Mouse (Mus musculus) heart, embryonic 12.5 days (tissue): ENCODE measurements around the gene Mettl21c. TPM values are rescaled to one million over a fixed set of nuclear protein-coding genes. Genes with fewer than 3 reads are reported as not detected.

Experiments used
- ATAC-seq: fragments of 200-750 bp; cut with Nextera tagmentation; 2 replicates; pipeline ENCODE4 v1.8.0; 2017; ENCODE audit warnings: moderate TSS enrichment, moderate library complexity; ENCODE audit not compliant: insufficient number of reproducible peaks, low FRiP score
- H3K27ac ChIP-seq: fragments of 300-500 bp; sonication (generic); 2 replicates; pipeline ENCODE4 v1.5.1; 2016; ENCODE audit warnings: mild to moderate bottlenecking, moderate library complexity; ENCODE audit not compliant: poor library complexity, severe bottlenecking
- H3K27me3 ChIP-seq: fragments of 300-500 bp; sonication (generic); replicated peaks from 2 replicates; pipeline ENCODE4 v1.6.1; 2016; ENCODE audit warnings: mild to moderate bottlenecking, moderate library complexity
- H3K36me3 ChIP-seq: fragments of 300-500 bp; sonication (generic); 2 replicates; pipeline ENCODE4 v1.6.1; 2016; ENCODE audit warnings: mild to moderate bottlenecking, moderate library complexity
- H3K4me1 ChIP-seq: fragments of 300-500 bp; sonication (generic); replicated peaks from 2 replicates; pipeline ENCODE4 v1.6.1; 2016; ENCODE audit warnings: mild to moderate bottlenecking
- H3K4me2 ChIP-seq: fragments of 300-500 bp; sonication (generic); 2 replicates; pipeline ENCODE4 v1.6.1; 2016; ENCODE audit warnings: mild to moderate bottlenecking, moderate library complexity
- H3K4me3 ChIP-seq: fragments of 300-500 bp; sonication (generic); 2 replicates; pipeline ENCODE4 v1.5.1; 2016; ENCODE audit warnings: mild to moderate bottlenecking
- H3K9ac ChIP-seq: fragments of 300-500 bp; sonication (generic); 2 replicates; pipeline ENCODE4 v1.6.1; 2016; ENCODE audit warnings: mild to moderate bottlenecking, moderate library complexity
- H3K9me3 ChIP-seq: fragments of 300-500 bp; sonication (generic); replicated peaks from 2 replicates; pipeline ENCODE4 v1.6.1; 2016; ENCODE audit warnings: mild to moderate bottlenecking, moderate library complexity
- WGBS: fragments of 180-500 bp; shearing (Covaris S2); methylation state at CpG from one replicate; pipeline ENCODE4 v1.1.7; 2016; 5-methylcytosine and 5-hydroxymethylcytosine counted together
- polyA plus RNA-seq: library from polyadenylated mRNA; unstranded; fragments of >200 nt; fragmentation: Nextera tagmentation; extraction: Ambion mirVana; gene quantifications from 2 replicates; pipeline ENCODE4 v1.2.1, GENCODE M21; 2016

Mettl21c gene
- polyA plus RNA-seq, 1 experiment from 2014 or later, result 0.43 TPM

DNA sequence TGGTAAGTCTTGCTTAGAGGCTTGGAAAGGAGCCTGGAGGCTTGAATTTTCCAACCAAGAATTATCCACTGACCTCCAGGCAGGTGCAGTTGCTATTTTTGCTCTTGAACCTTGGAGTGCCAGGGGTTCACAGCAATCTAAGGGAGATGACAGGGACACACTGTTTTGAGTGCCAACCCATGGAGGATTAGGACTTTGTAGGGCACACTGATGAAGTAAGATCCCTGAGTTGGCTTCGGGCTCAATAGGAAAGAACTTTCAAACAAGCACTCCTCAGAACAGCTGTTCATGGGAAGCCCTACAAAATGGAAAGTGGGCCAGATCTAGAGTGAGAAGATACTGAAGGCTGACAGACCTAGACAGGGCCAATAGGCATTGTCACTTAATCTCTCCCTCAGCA lies 2.8 kb upstream of the Mettl21c start:
- Histone ChIP-seq H3K4me2 (no peak overlapping the region), H3K27ac (no peak overlapping the region), H3K27me3 (no peaks in the 10 kb centered on the region), H3K9me3 (no peaks in the 10 kb centered on the region), H3K4me1 (no peaks in the 10 kb centered on the region), H3K36me3 (no peaks in the 10 kb centered on the region), H3K4me3 (no peak overlapping the region), H3K9ac (no peak overlapping the region)
- WGBS, result 88% methylated on average over 1 of the region's 1 CpGs
- no peak for ATAC-seq

- 73% methylated on average over 2 of the region's 2 CpGs for WGBS
- no peaks in the 10 kb centered on the region for H3K27me3 ChIP-seq
- ATAC-seq, result no peak
Observed at GRCm38 (mm10) chr1:44015556-44015955, 4.3 kb downstream of the Mettl21c start.

DNA sequence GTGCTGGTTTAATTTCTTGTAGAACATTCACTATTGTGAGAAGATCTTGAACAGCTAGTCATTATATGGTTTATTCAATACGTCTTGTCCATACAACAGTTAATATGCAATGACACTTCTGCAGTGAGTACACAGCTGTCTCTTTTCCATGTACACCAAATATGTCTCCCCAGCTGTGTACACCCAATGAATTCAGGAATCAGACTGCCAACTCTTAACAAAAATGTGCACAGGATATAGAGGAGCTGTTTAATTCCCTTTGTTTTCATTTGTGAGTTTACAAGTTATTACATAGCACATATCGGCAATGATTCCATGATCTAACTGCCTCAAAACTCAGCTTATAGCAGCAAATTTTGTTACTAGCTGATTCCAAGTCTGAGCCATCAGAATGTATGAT lies 15.3 kb downstream of the Mettl21c start:
- no peak overlapping the region for H3K4me2 ChIP-seq
- ATAC-seq, result no peak
- no peaks in the 10 kb centered on the region for H3K27me3 ChIP-seq
- WGBS, result 95% methylated on average over 2 of the region's 2 CpGs
- H3K27ac ChIP-seq, result no peak overlapping the region
- H3K4me1 ChIP-seq, result no peaks in the 10 kb centered on the region
- H3K4me3 ChIP-seq, result no peak overlapping the region
- peaks cover 43% of the 10 kb centered on the region for H3K36me3 ChIP-seq
- no peaks in the 10 kb centered on the region for H3K9me3 ChIP-seq
- H3K9ac ChIP-seq, result no peak overlapping the region

More at GRCm38 (mm10) chr1:44015556-44015955, 4.3 kb downstream of the Mettl21c start:
- H3K9ac ChIP-seq, result no peak overlapping the region
- H3K36me3 ChIP-seq, result no peaks in the 10 kb centered on the region
- no peak overlapping the region for H3K4me3 ChIP-seq
- H3K4me2 ChIP-seq, result no peak overlapping the region
- no peak overlapping the region for H3K27ac ChIP-seq
- no peaks in the 10 kb centered on the region for H3K4me1 ChIP-seq
- H3K9me3 ChIP-seq, result no peaks in the 10 kb centered on the region

DNA sequence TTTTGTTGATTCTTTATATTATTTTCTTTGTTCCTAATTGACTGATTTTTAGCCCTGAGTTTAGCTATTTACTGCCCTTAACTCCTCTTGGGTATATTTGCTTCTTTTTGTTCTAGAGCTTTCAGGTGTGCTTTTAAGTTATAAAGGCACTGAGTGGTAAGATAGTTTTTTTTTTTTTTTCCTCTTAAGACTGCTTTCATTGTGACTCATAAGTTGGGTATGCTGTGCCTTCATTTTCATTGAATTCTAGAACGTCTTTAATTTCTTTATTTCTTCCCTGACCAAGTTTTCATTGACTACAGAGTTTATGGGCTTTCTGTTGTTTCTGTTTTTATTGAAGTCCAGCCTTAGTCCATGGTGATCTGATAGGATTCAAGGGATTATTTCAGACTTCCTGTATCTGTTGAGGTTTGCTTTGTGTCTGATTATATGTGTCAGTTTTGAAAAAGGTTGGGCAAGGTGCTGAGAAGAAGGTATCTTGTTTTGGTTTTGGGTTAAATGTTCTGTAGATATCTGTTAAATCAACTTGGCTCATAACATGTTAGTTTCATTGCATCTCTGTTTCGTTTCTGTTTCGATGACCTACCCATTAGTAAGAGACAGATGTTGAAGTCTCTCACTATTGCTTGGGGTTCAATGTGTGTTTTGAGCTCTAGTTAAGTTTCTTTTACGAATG lies 22.8 kb downstream of the Mettl21c start:
- no peak overlapping the region for H3K9ac ChIP-seq
- H3K4me1 ChIP-seq, result no peaks in the 10 kb centered on the region
- 93% methylated on average over 4 of the region's 4 CpGs for WGBS
- H3K27ac ChIP-seq, result no peak overlapping the region
- peaks cover 52% of the 10 kb centered on the region for H3K36me3 ChIP-seq
- ATAC-seq, result no peak
- H3K27me3 ChIP-seq, result no peaks in the 10 kb centered on the region
- no peak overlapping the region for H3K4me2 ChIP-seq
- H3K9me3 ChIP-seq, result no peaks in the 10 kb centered on the region
- no peak overlapping the region for H3K4me3 ChIP-seq

DNA sequence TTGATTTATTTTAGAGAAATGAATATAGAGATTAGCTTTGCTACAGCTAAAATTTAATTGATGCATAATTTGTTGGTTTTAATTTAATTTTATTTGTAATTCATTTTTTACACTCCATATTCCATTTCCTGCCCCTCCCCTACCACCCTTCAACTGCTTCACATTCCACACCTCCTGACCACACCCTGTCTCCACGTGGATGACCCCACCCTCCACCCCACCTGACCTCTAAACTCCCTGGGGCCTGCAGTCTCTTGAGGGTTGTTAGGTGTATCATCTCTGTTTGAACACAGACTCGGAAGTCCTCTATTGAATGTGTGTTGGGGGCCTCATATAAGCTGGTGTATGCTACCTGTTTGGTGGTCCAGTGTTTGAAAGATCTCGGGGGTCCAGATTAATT lies 48.7 kb downstream of the Mettl21c start:
- H3K27ac ChIP-seq, result no peak overlapping the region
- H3K9me3 ChIP-seq, result no peaks in the 10 kb centered on the region
- no peak overlapping the region for H3K4me2 ChIP-seq
- no peak overlapping the region for H3K9ac ChIP-seq
- WGBS, result 69% methylated on average over 3 of the region's 3 CpGs
- ATAC-seq, result no peak
- no peak overlapping the region for H3K4me3 ChIP-seq
- H3K27me3 ChIP-seq, result no peaks in the 10 kb centered on the region
- H3K36me3 ChIP-seq, result peaks cover 41% of the 10 kb centered on the region
- no peaks in the 10 kb centered on the region for H3K4me1 ChIP-seq

DNA sequence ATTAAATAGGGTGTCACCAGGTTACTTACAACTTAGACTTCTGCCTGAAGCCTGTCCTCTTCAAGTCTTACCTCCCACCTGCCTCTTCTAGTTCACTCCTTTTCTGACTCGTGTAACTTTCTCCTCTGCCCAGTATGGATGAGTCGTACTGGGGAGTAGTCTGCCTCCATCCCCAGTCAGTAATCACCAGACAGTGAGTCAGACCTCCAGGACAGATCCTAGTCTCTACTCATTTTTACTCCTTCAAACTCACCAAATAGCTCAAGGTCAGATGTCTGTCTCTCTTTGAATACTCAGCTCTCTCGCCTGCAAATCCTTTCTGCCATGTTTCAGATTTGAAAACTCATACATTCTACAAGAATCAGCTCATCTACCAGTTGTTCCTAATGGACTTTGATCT lies 50.5 kb downstream of the Mettl21c start:
- Histone ChIP-seq H3K27ac (no peak overlapping the region), H3K36me3 (peaks cover 49% of the 10 kb centered on the region), H3K4me2 (no peak overlapping the region), H3K9me3 (no peaks in the 10 kb centered on the region), H3K4me3 (no peak overlapping the region), H3K27me3 (no peaks in the 10 kb centered on the region), H3K4me1 (no peaks in the 10 kb centered on the region), H3K9ac (no peak overlapping the region)
- ATAC-seq, result no peak
- WGBS, result 74% methylated on average over 3 of the region's 3 CpGs

DNA sequence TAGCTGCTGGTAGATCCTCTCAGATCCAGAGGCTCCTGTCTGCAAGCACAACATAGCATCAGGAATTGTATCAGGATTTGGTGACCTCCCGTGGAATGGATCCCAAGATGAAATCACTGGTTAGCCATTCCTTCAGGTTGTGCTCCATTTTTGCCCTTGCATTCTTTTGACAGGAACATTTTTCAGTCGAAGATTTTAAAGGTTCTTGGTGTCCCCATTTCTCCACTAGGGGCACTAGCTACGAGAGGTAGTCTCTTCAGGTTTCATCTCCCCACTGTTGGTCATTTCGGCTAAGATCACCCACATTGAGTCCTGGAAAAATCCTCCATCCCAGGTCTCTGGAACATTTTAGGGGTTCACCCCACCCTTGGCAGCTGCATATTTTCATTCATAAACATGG lies 53.1 kb downstream of the Mettl21c start:
- Histone ChIP-seq H3K9ac (no peak overlapping the region), H3K4me1 (no peaks in the 10 kb centered on the region), H3K27me3 (no peaks in the 10 kb centered on the region), H3K4me2 (no peak overlapping the region), H3K27ac (no peak overlapping the region), H3K4me3 (no peak overlapping the region), H3K9me3 (no peaks in the 10 kb centered on the region), H3K36me3 (peaks cover 44% of the 10 kb centered on the region)
- ATAC-seq, result no peak
- WGBS, result 83% methylated on average over 4 of the region's 4 CpGs

DNA sequence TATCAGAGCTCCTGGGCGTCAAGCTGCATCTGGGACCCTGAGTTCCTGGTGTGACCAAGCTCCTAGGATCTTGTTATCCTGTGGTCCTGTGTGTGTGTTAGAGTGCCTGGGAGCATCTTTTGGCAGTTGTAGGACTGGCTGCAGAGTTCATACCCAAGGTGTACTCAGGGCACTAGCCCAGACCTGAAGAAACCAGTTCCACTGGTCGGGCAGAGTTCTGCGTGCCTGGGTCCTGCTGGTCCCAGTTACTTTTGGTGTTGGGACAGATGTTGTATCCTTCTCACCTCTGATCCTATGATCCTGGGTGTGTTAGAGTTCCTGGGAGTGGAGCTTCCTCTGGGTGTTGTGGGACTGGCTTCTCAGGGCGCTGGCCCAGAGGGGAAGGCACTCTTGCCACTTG lies 55.5 kb downstream of the Mettl21c start:
- Histone ChIP-seq H3K4me1 (no peaks in the 10 kb centered on the region), H3K36me3 (peaks cover 40% of the 10 kb centered on the region), H3K9me3 (no peaks in the 10 kb centered on the region), H3K4me3 (no peak overlapping the region), H3K27me3 (no peaks in the 10 kb centered on the region), H3K4me2 (no peak overlapping the region), H3K27ac (no peak overlapping the region), H3K9ac (no peak overlapping the region)
- 96% methylated on average over 4 of the region's 4 CpGs for WGBS
- ATAC-seq, result no peak

Other genes with a start within 250 kb of the Mettl21c start
- gene Uxs1, start 192.2 kb downstream of the Mettl21c start, polyA plus RNA-seq, result 15.6 and 17.0 TPM in 2 replicates
- 55.2 and 56.0 TPM in 2 replicates for gene Tpp2, start 86.4 kb downstream of the Mettl21c start, polyA plus RNA-seq
- 0.06 TPM in 1 of 2 replicates, not detected in the other for gene Gm8251, start 41.9 kb upstream of the Mettl21c start, polyA plus RNA-seq
- 77.2 and 77.7 TPM in 2 replicates for gene Tex30, start 82.4 kb upstream of the Mettl21c start, polyA plus RNA-seq
- 50.9 and 54.7 TPM in 2 replicates for gene Kdelc1, start 98.8 kb upstream of the Mettl21c start, polyA plus RNA-seq
- gene Bivm, start 98.9 kb upstream of the Mettl21c start, polyA plus RNA-seq, result 14.9 and 16.3 TPM in 2 replicates
- gene Ercc5, start 127.7 kb upstream of the Mettl21c start, polyA plus RNA-seq, result 16.8 and 19.1 TPM in 2 replicates
- gene Mettl21e, start 198.9 kb upstream of the Mettl21c start, polyA plus RNA-seq, result not detected in 2 replicates